Mouse (Mus musculus) stomach, embryonic 14.5 days (tissue): Measurements from ENCODE around the gene Mcm3ap. TPM values are rescaled to one million over a fixed set of nuclear protein-coding genes. Genes with fewer than 3 reads are reported as not detected.

ENCODE experiments used
- polyA plus RNA-seq: library from polyadenylated mRNA; unstranded; fragments of >200 nt; fragmentation: Nextera tagmentation; extraction: Ambion mirVana; gene quantifications from 2 replicates; pipeline ENCODE4 v1.2.1, GENCODE M21; 2014

Mcm3ap gene
- polyA plus RNA-seq, 1 experiment from 2014 or later, result 68.5 TPM

Other genes with a start within 250 kb of the Mcm3ap start
- gene Prmt2, start 231.1 kb upstream of the Mcm3ap start, polyA plus RNA-seq, result 58.1 and 61.4 TPM in 2 replicates
- 1.6 and 2.1 TPM in 2 replicates for gene S100b, start 215.1 kb upstream of the Mcm3ap start, polyA plus RNA-seq
- gene Dip2a, start 123.6 kb upstream of the Mcm3ap start, polyA plus RNA-seq, result 7.8 TPM in 2 replicates
- not detected in 2 replicates for gene AC141477.1, start 28.5 kb upstream of the Mcm3ap start, polyA plus RNA-seq
- 18.9 and 20.1 TPM in 2 replicates for gene Pcnt, start 26.1 kb upstream of the Mcm3ap start, polyA plus RNA-seq
- not detected in 2 replicates for gene 2610028H24Rik, start 19.8 kb upstream of the Mcm3ap start, polyA plus RNA-seq
- 5.6 and 5.8 TPM in 2 replicates for gene Ybey, start 187 bp downstream of the Mcm3ap start, polyA plus RNA-seq
- 35.0 and 41.4 TPM in 2 replicates for gene Lss, start 62.7 kb downstream of the Mcm3ap start, polyA plus RNA-seq
- gene Spatc1l, start 93.3 kb downstream of the Mcm3ap start, polyA plus RNA-seq, result 0.23 TPM in 1 of 2 replicates, not detected in the other
- gene Ftcd, start 106.7 kb downstream of the Mcm3ap start, polyA plus RNA-seq, result not detected in 2 replicates
- 148 and 176 TPM in 2 replicates for gene Col6a2, start 154.7 kb downstream of the Mcm3ap start, polyA plus RNA-seq